Mouse (Mus musculus): Measurements from ENCODE around the gene Prkn.

DNA sequence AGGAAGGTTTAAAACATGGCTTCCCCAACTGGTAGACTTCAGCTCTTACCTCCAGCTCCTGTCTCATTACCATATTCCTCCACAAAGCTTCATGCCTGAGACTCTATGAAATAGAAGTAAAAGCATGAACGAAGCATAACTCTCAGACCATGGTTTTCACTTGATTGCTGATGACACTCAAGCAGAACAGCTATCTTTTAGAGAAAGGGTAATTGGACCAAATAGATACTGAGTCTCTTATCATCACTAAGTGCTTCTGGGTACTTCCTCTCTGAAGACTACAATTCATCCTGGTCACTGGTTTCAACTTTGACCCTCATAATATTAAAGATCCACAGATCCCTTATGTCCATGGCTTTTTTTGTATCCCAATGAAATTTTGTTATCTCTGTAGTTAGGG, 42.1 kb downstream of the Prkn start:
- TF ChIP-seq EP300 (IDR thresholded peaks at IDR 0.05) (no peak), CTCF (IDR thresholded peaks at IDR 0.05) (no peak)

Data from lung, postnatal 0 days (tissue).